Mouse (Mus musculus): ENCODE measurements around the gene Crym.

DNA sequence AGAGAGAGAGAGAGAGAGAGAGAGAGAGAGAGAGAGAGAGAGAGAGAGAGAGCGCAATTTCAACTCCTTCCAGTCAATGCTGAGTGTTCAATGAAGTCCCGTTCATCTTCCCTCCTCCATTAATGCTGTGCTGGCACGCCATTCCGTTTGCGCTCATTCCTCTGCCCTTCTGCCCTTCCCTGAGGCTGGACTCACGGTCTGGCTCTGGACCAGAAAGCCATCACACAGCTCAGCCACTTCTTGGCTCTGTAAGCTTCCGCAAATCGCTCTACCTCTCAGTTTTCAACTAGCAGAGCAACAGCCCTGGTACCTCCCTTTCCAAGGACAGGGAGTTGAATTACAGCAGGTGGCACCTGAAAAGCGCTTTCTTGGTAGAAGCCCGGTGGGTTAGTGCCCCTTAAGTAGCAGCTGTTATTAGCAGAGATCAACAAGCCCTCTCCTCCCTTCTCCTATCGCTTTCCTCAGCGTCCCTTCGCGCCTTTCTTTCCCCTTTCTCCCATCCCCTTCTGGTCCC lies 623 bp downstream of the Crym start:
- TF ChIP-seq CTCF (IDR thresholded peaks at IDR 0.05; ENCODE audit: low read depth): no peak
- TF ChIP-seq EP300 (IDR thresholded peaks at IDR 0.05; ENCODE audit: low read depth): no peak

All from liver, embryonic 14.5 days (tissue).